Mouse (Mus musculus) liver, adult 2 months (tissue): ENCODE results near the gene Twnk. TPM values are rescaled to one million over a fixed set of nuclear protein-coding genes. Genes with fewer than 3 reads are reported as not detected.

ENCODE experiments used
- DNase-seq: peaks from one replicate; pipeline ENCODE4 v3.0.0-alpha.2; 2011; ENCODE audit warnings: low read depth, low spot score; ENCODE audit errors: extremely low read depth
- H3K27ac ChIP-seq: fragments of 200-500 bp; replicated peaks from 2 replicates; pipeline ENCODE4 v1.5.1; 2012; ENCODE audit warnings: low read depth, mild to moderate bottlenecking, control low read depth, inconsistent platforms, low read length; ENCODE audit not compliant: insufficient read depth
- H3K27me3 ChIP-seq: fragments of 200-500 bp; 2 replicates; pipeline ENCODE4 v1.6.1; 2012; ENCODE audit warnings: mild to moderate bottlenecking, moderate library complexity, low read length, inconsistent platforms; ENCODE audit not compliant: control insufficient read depth, insufficient read depth
- H3K36me3 ChIP-seq: fragments of 200-500 bp; 2 replicates; pipeline ENCODE4 v1.6.1; 2012; ENCODE audit warnings: low read length, inconsistent platforms; ENCODE audit not compliant: control insufficient read depth, insufficient read depth
- H3K4me1 ChIP-seq: fragments of 200-500 bp; 2 replicates; pipeline ENCODE4 v1.6.1; 2011; ENCODE audit warnings: low read length; ENCODE audit not compliant: control insufficient read depth, insufficient read depth
- H3K4me3 ChIP-seq: fragments of 200-500 bp; 2 replicates; pipeline ENCODE4 v1.5.1; 2011; ENCODE audit warnings: low read depth, mild to moderate bottlenecking, control low read depth, low read length, moderate library complexity; ENCODE audit not compliant: insufficient read depth
- H3K79me2 ChIP-seq: fragments of 200-500 bp; 2 replicates; pipeline ENCODE4 v1.6.1; 2012; ENCODE audit warnings: inconsistent platforms, mild to moderate bottlenecking, low read length, moderate library complexity; ENCODE audit not compliant: control insufficient read depth, insufficient read depth
- H3K9ac ChIP-seq: fragments of 200-500 bp; 2 replicates; pipeline ENCODE4 v1.6.1; 2012; ENCODE audit warnings: low read depth, mild to moderate bottlenecking, control low read depth, inconsistent platforms, low read length
- CTCF ChIP-seq: fragments of 200-500 bp; IDR thresholded peaks from 2 replicates; pipeline ENCODE4 v1.5.1; 2011; ENCODE audit warnings: low read depth, low read length, control low read depth
- POLR2A ChIP-seq: fragments of 200-500 bp; IDR thresholded peaks from 2 replicates; pipeline ENCODE4 v1.6.1; 2011; ENCODE audit warnings: low read length, control low read depth; ENCODE audit not compliant: insufficient read depth; ENCODE audit errors: extremely low read depth
- WGBS: fragments of 180-500 bp; shearing (Covaris S2); methylation state at CpG from one replicate; pipeline ENCODE4 v1.1.7; 2018; 5-methylcytosine and 5-hydroxymethylcytosine counted together
- polyA plus RNA-seq: library from polyadenylated mRNA; depleted of rRNA; stranded (reverse); fragments of >200 nt; gene quantifications from 2 replicates; pipeline ENCODE4 v1.2.3, GENCODE M21; 2012
- total RNA-seq: library from RNA; depleted of rRNA; stranded (reverse); fragments of >200 nt; gene quantifications from 2 replicates; pipeline ENCODE4 v1.2.3, GENCODE M21; 2014

Gene Twnk
- total and polyA plus RNA-seq, 2 experiments = 7.8 to 11.9 TPM

DNA sequence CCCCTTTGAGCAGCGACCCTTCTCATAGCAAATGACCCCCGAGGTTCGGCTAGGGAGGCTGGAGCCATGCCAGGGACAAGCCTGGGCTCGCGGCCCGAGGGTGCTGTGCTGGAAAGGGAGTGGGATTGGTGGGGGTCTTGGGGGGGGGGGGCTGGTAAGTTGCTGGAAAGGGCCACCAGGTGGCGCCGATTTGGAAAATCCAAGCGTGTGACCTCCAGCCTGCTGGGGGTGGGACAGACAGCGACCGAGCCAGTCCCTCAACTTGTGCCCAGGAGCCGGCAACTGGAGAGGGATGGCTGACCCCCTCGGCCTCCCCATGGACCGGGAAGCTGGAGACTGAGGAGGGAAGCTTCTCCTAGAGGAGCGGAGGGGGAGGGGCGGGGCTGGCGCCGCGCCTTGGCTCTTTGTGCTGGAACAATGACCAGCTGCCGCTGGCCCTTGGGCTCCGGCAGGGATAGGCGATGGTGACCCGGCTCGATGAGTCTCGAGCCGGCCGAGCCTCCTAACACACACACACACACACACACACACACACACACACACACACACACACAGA is 11.8 kb downstream of the Twnk start:
- TF ChIP-seq CTCF = peak; percentile 50
- no peak for TF ChIP-seq POLR2A
- peak overlapping the region; percentile 67 for H3K27ac ChIP-seq
- H3K4me1 ChIP-seq = peaks cover 16% of the 10 kb centered on the region
- peak; percentile 62 for DNase-seq
- peak overlapping the region; percentile 63 for H3K4me3 ChIP-seq
- peaks cover 16% of the 10 kb centered on the region; the same call in 1 of the 2 replicates for H3K79me2 ChIP-seq
- H3K27me3 ChIP-seq = no peaks in the 10 kb centered on the region
- no peaks in the 10 kb centered on the region for H3K36me3 ChIP-seq
- peak overlapping the region; percentile 67 for H3K9ac ChIP-seq
- under 1% methylated on average over 19 of the region's 27 CpGs for whole genome bisulfite sequencing

DNA sequence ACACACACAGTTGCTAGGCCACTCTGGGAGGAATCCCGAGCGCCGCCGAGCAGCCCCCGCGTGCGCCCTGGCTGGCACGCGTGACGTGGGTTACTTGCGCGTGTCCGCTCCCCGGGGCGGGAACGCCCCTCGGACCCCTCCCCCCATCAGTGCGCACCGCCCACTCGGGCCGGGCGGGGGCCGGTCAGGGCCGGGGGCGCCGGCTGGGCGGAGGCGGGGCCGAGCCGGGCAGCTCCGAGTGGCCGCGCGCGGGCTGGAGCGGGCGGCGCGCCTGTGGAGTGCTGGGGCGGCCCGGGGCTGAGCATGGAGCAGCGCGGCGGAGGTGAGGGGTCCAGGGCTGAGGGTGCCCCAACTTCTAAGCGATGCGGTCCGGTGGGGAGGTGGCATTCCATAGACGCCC is 12.4 kb downstream of the Twnk start:
- peaks cover 16% of the 10 kb centered on the region for H3K4me1 ChIP-seq
- H3K9ac ChIP-seq = peak overlapping the region; percentile 67
- no peak for DNase-seq
- 0 out of 2 replicates have a peak, but pooled peaks cover 3% of the 10 kb centered on the region for H3K36me3 ChIP-seq
- H3K27ac ChIP-seq = peak overlapping the region; percentile 62
- peak overlapping the region; percentile 63 for H3K4me3 ChIP-seq
- no peaks in the 10 kb centered on the region for H3K27me3 ChIP-seq
- TF ChIP-seq CTCF (no peak), POLR2A (no peak)
- peaks cover 16% of the 10 kb centered on the region; the same call in 1 of the 2 replicates for H3K79me2 ChIP-seq
- 2% methylated on average over 39 of the region's 48 CpGs for WGBS

DNA sequence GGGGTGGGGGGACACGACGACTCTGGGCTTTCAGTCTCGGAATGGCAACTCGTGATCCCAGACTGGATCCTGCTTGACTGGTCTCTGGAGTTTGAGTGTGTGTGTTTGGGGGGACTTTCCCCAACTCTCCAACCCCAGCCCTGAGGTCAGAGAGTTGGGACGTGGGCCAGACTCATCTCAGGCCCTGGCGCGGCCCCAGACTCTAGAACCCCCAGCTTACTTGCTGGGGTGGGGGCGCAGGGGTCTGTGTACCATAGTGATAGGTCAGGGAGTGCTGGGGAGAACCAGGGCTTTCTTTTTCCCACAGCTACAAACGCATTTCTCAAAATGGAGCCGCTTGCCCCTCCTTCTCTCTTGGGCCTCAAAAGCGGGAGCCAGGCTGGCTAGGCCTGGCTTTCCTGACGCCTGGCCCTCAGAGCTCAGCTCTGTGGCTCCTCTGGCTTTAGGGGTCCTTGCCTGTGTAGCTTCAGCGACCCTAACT is 12.9 kb downstream of the Twnk start:
- TF ChIP-seq POLR2A (no peak), CTCF (no peak)
- Histone ChIP-seq H3K4me3 (peak overlapping the region; percentile 63), H3K27ac (peak overlapping the region; percentile 58), H3K27me3 (no peaks in the 10 kb centered on the region), H3K36me3 (0 out of 2 replicates have a peak, but pooled peaks cover 3% of the 10 kb centered on the region), H3K79me2 (peaks cover 16% of the 10 kb centered on the region; the same call in 1 of the 2 replicates), H3K9ac (peak overlapping the region; percentile 67), H3K4me1 (peaks cover 16% of the 10 kb centered on the region)
- no peak for DNase-seq
- WGBS = 29% methylated on average over 13 of the region's 13 CpGs

DNA sequence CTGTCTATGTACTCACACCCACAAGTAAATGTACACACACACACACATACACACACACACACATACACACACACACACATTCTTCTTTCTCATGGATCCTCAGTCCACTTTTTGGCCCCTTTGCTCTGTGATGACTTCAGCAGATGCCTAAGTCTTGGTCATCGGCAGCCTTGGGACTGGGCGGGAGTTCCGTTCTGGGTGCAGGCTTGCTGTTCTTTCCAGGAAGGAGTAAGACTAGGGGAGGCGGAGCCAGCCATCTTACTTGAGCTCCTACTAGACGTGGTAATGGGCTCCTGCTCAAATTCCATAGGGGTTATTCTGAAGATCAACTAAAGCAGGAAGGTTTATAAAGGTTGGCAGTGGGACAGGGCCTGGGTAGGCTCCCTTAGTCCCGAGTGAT is 14.9 kb downstream of the Twnk start:
- H3K27me3 ChIP-seq = no peaks in the 10 kb centered on the region
- H3K4me1 ChIP-seq = peaks cover 7% of the 10 kb centered on the region
- H3K79me2 ChIP-seq = peaks cover 16% of the 10 kb centered on the region; the same call in 1 of the 2 replicates
- H3K36me3 ChIP-seq = peaks cover 5% of the 10 kb centered on the region; the same call in 1 of the 2 replicates
- no peak overlapping the region for H3K4me3 ChIP-seq
- H3K9ac ChIP-seq = no peak overlapping the region
- no peak overlapping the region for H3K27ac ChIP-seq
- 71% methylated on average over 6 of the region's 6 CpGs for WGBS
- DNase-seq = no peak
- no peak for TF ChIP-seq POLR2A
- no peak for TF ChIP-seq CTCF

DNA sequence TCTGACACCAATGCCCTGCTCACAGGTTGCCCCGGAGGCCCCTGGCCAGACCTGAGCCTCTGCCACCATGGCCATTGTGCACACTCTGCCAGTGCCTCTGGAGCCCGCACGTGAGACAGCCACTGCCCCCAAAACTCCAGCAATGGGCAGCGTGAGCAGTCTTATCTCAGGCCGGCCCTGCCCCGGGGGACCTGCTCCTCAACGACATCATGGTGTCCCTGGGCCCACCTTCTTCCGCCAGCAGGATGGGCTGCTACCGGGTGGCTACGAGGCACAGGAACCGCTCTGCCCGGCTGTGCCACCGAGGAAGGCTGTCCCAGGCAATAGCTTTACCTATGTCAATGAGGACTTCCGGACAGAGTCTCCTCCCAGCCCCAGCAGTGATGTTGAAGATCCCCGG is 15.9 kb downstream of the Twnk start:
- no peak overlapping the region for H3K4me3 ChIP-seq
- peaks cover 10% of the 10 kb centered on the region; the same call in 1 of the 2 replicates for H3K36me3 ChIP-seq
- no peaks in the 10 kb centered on the region for H3K27me3 ChIP-seq
- 88% methylated on average over 15 of the region's 15 CpGs for WGBS
- peaks cover 16% of the 10 kb centered on the region; the same call in 1 of the 2 replicates for H3K79me2 ChIP-seq
- no peak overlapping the region for H3K27ac ChIP-seq
- H3K4me1 ChIP-seq = peaks cover 7% of the 10 kb centered on the region
- H3K9ac ChIP-seq = no peak overlapping the region
- DNase-seq = no peak
- TF ChIP-seq POLR2A = no peak
- no peak for TF ChIP-seq CTCF

DNA sequence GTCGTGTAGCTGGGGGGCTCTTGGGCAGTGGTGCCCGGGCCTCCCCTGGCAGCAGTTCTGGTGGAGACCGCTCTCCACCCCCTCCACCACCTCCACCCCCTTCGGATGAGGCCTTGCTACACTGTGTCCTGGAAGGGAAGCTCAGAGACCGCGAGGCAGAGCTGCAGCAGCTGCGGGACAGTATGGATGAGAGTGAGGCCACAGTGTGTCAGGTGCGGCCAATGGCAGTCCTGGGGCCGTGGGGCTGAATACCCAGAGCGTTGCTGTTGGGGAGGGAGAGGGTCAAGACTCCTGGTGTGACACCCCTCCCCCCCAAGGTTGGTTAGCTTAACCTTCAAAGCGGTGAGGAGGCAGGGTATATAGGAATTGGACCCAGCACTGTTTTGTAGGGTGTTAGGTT is 18.5 kb downstream of the Twnk start:
- TF ChIP-seq CTCF = no peak
- TF ChIP-seq POLR2A = no peak
- H3K27ac ChIP-seq = no peak overlapping the region
- no peaks in the 10 kb centered on the region for H3K27me3 ChIP-seq
- H3K4me3 ChIP-seq = no peak overlapping the region
- no peak overlapping the region for H3K9ac ChIP-seq
- 88% methylated on average over 11 of the region's 11 CpGs for WGBS
- 0 out of 2 replicates have a peak, but pooled peaks cover 11% of the 10 kb centered on the region for H3K79me2 ChIP-seq
- H3K4me1 ChIP-seq = no peaks in the 10 kb centered on the region
- no peak for DNase-seq
- H3K36me3 ChIP-seq = peaks cover 14% of the 10 kb centered on the region; the same call in 1 of the 2 replicates
